Mouse (Mus musculus) cortical plate, adult 2 months (tissue): ENCODE measurements around the gene Prtg.

Source experiments
- CTCF ChIP-seq: fragments of 200-500 bp; IDR thresholded peaks from 2 replicates; pipeline ENCODE4 v1.5.1; 2011; ENCODE audit warnings: mild to moderate bottlenecking, control low read depth, low read length; ENCODE audit not compliant: insufficient read depth; ENCODE audit errors: extremely low read depth
- POLR2A ChIP-seq: fragments of 200-500 bp; IDR thresholded peaks from 2 replicates; pipeline ENCODE4 v1.6.1; 2011; ENCODE audit warnings: mild to moderate bottlenecking, low read length, control low read depth; ENCODE audit not compliant: insufficient read depth; ENCODE audit errors: extremely low read depth

DNA sequence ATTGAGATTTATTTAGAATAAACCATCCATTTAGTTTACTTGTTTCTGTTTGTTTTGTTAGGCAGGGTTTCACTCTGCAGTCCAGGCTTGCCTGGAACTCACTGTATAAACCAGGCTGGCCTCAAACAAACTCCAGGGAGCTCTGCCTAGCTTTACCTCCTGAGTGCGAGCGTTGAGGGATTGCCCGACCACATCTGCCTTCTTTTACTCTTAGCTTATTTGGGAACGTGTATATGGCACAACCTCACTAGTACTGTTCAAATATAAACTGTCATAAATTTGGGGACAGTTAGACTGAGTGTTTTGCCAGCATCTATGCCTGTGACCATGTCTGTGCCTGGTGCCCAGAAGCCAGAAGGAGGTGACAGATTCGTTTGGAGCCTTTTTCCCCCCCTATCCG lies 72.0 kb downstream of the Prtg start:
- TF ChIP-seq CTCF (no peak), POLR2A (no peak)
